Mouse (Mus musculus) embryonic facial prominence, embryonic 11.5 days (tissue): ENCODE measurements around the gene Zfp169. TPM values are rescaled to one million over a fixed set of nuclear protein-coding genes. Genes with fewer than 3 reads are reported as not detected.
A peak's percentile ranks its signal among the peaks of the same experiment; 100 is the strongest.

Source experiments
- ATAC-seq: fragments of 200-750 bp; cut with Nextera tagmentation; replicated peaks from 2 replicates; pipeline ENCODE4 v1.8.0; 2017; ENCODE audit warnings: low read depth; ENCODE audit not compliant: insufficient number of reproducible peaks, low FRiP score, low TSS enrichment
- DNase-seq: peaks from one replicate; pipeline ENCODE4 v3.0.0-alpha.2; 2015; ENCODE audit warnings: low spot score
- H3K27ac ChIP-seq: fragments of 300-500 bp; sonication (generic); replicated peaks from 2 replicates; pipeline ENCODE4 v1.5.1; 2014; ENCODE audit warnings: mild to moderate bottlenecking, low read depth, low read length, control low read depth
- H3K27me3 ChIP-seq: fragments of 300-500 bp; sonication (generic); 2 replicates; pipeline ENCODE4 v1.6.1; 2014; ENCODE audit warnings: mild to moderate bottlenecking, low read length, moderate library complexity, mixed read lengths; ENCODE audit not compliant: control insufficient read depth, insufficient read depth
- H3K36me3 ChIP-seq: fragments of 300-500 bp; sonication (generic); replicated peaks from 2 replicates; pipeline ENCODE4 v1.6.1; 2014; ENCODE audit warnings: low read depth, mild to moderate bottlenecking, low read length, moderate library complexity, mixed read lengths; ENCODE audit not compliant: control insufficient read depth, insufficient read depth
- H3K4me1 ChIP-seq: fragments of 300-500 bp; sonication (generic); 2 replicates; pipeline ENCODE4 v1.6.1; 2014; ENCODE audit warnings: low read length, mixed read lengths; ENCODE audit not compliant: control insufficient read depth, insufficient read depth
- H3K4me2 ChIP-seq: fragments of 300-500 bp; sonication (generic); 2 replicates; pipeline ENCODE4 v1.6.1; 2014; ENCODE audit warnings: low read depth, mild to moderate bottlenecking, control low read depth, low read length, moderate library complexity
- H3K4me3 ChIP-seq: fragments of 300-500 bp; sonication (generic); 2 replicates; pipeline ENCODE4 v1.5.1; 2014; ENCODE audit warnings: low read depth, low read length, control low read depth
- H3K9ac ChIP-seq: fragments of 300-500 bp; sonication (generic); replicated peaks from 2 replicates; pipeline ENCODE4 v1.6.1; 2014; ENCODE audit warnings: mild to moderate bottlenecking, control low read depth, low read length
- H3K9me3 ChIP-seq: fragments of 300-500 bp; sonication (generic); replicated peaks from 2 replicates; pipeline ENCODE4 v1.6.1; 2016; ENCODE audit warnings: mild to moderate bottlenecking, low read length, inconsistent platforms, mixed read lengths; ENCODE audit not compliant: control insufficient read depth
- WGBS: fragments of 180-500 bp; shearing (Covaris S2); extraction: QIAGEN DNeasy Blood & Tissue Kit; methylation state at CpG from one replicate; pipeline ENCODE4 v1.1.7; 2014; 5-methylcytosine and 5-hydroxymethylcytosine counted together
- polyA plus RNA-seq: library from polyadenylated mRNA; unstranded; fragments of >200 nt; fragmentation: Nextera tagmentation; extraction: Ambion mirVana; gene quantifications from 2 replicates; pipeline ENCODE4 v1.2.1, GENCODE M21; 2014

The Zfp169 gene
- polyA plus RNA-seq, 1 experiment from 2014 or later: 7.3 TPM

GRCm38 (mm10) chr13:48548296-48548695 is 35.0 kb upstream of the Zfp169 start:
- no peaks in the 10 kb centered on the region for H3K9me3 ChIP-seq
- no peak overlapping the region for H3K4me3 ChIP-seq
- WGBS: 87% methylated on average over 5 of the region's 5 CpGs
- ATAC-seq (no peak), DNase-seq (no peak)
- no peak overlapping the region for H3K4me2 ChIP-seq
- no peaks in the 10 kb centered on the region for H3K36me3 ChIP-seq
- H3K27me3 ChIP-seq: no peaks in the 10 kb centered on the region
- H3K4me1 ChIP-seq: no peaks in the 10 kb centered on the region
- H3K9ac ChIP-seq: no peak overlapping the region
- no peak overlapping the region for H3K27ac ChIP-seq

GRCm38 (mm10) chr13:48547623-48548022 is 34.4 kb upstream of the Zfp169 start:
- 95% methylated on average over 6 of the region's 6 CpGs for WGBS
- Histone ChIP-seq H3K9me3 (no peaks in the 10 kb centered on the region), H3K4me1 (no peaks in the 10 kb centered on the region), H3K27me3 (no peaks in the 10 kb centered on the region), H3K4me2 (no peak overlapping the region), H3K9ac (no peak overlapping the region), H3K36me3 (no peaks in the 10 kb centered on the region), H3K4me3 (no peak overlapping the region), H3K27ac (no peak overlapping the region)
- DNase-seq (no peak), ATAC-seq (no peak)

GRCm38 (mm10) chr13:48546330-48546917 is 33.2 kb upstream of the Zfp169 start:
- Histone ChIP-seq H3K27ac (peak overlapping the region; percentile 98), H3K36me3 (no peaks in the 10 kb centered on the region), H3K4me2 (peak overlapping the region; percentile 36), H3K9ac (peak overlapping the region; percentile 98), H3K4me1 (no peaks in the 10 kb centered on the region), H3K9me3 (no peaks in the 10 kb centered on the region), H3K27me3 (no peaks in the 10 kb centered on the region), H3K4me3 (peak overlapping the region; percentile 94)
- WGBS: under 1% methylated on average over 51 of the region's 72 CpGs
- ATAC-seq (peak; percentile 98), DNase-seq (peak; percentile 99)

GRCm38 (mm10) chr13:48545476-48546281 is 32.4 kb upstream of the Zfp169 start:
- ATAC-seq (peak; percentile 87), DNase-seq (peak; percentile 100)
- H3K4me2 ChIP-seq: peak overlapping the region; percentile 42
- H3K9me3 ChIP-seq: no peaks in the 10 kb centered on the region
- no peaks in the 10 kb centered on the region for H3K36me3 ChIP-seq
- 1% methylated on average over 40 of the region's 72 CpGs for WGBS
- no peaks in the 10 kb centered on the region for H3K27me3 ChIP-seq
- peak overlapping the region; percentile 94 for H3K4me3 ChIP-seq
- H3K9ac ChIP-seq: peak overlapping the region; percentile 98
- no peaks in the 10 kb centered on the region for H3K4me1 ChIP-seq
- H3K27ac ChIP-seq: peak overlapping the region; percentile 98

GRCm38 (mm10) chr13:48544867-48545266 is 31.6 kb upstream of the Zfp169 start:
- Histone ChIP-seq H3K9ac (no peak overlapping the region; the same call in 1 of the 2 replicates), H3K27ac (no peak overlapping the region), H3K4me2 (peak overlapping the region; percentile 42), H3K36me3 (no peaks in the 10 kb centered on the region), H3K9me3 (no peaks in the 10 kb centered on the region), H3K27me3 (no peaks in the 10 kb centered on the region), H3K4me1 (peaks cover 3% of the 10 kb centered on the region; the same call in 1 of the 2 replicates), H3K4me3 (peak overlapping the region; percentile 94)
- WGBS: 57% methylated on average over 4 of the region's 4 CpGs
- ATAC-seq: no peak
- no peak for DNase-seq

GRCm38 (mm10) chr13:48544391-48544790 is 31.1 kb upstream of the Zfp169 start:
- Histone ChIP-seq H3K27me3 (no peaks in the 10 kb centered on the region), H3K9ac (no peak overlapping the region), H3K4me1 (peaks cover 3% of the 10 kb centered on the region; the same call in 1 of the 2 replicates), H3K4me2 (no peak overlapping the region; the same call in 1 of the 2 replicates), H3K4me3 (peak overlapping the region; percentile 94; the same call in 1 of the 2 replicates), H3K36me3 (no peaks in the 10 kb centered on the region), H3K9me3 (no peaks in the 10 kb centered on the region), H3K27ac (no peak overlapping the region)
- DNase-seq (no peak), ATAC-seq (no peak)

- Histone ChIP-seq H3K9me3 (no peaks in the 10 kb centered on the region), H3K4me2 (no peak overlapping the region), H3K4me3 (no peak overlapping the region), H3K36me3 (no peaks in the 10 kb centered on the region; the same call in 1 of the 2 replicates), H3K4me1 (peaks cover 3% of the 10 kb centered on the region; the same call in 1 of the 2 replicates), H3K27me3 (no peaks in the 10 kb centered on the region), H3K9ac (no peak overlapping the region), H3K27ac (no peak overlapping the region)
- DNase-seq (no peak), ATAC-seq (no peak)
- 79% methylated on average over 1 of the region's 1 CpGs for WGBS
Observed at GRCm38 (mm10) chr13:48540488-48540887, 27.2 kb upstream of the Zfp169 start.

GRCm38 (mm10) chr13:48533441-48533840 is 20.2 kb upstream of the Zfp169 start:
- no peak overlapping the region for H3K27ac ChIP-seq
- 83% methylated on average over 5 of the region's 5 CpGs for WGBS
- H3K9me3 ChIP-seq: no peaks in the 10 kb centered on the region
- H3K4me1 ChIP-seq: no peaks in the 10 kb centered on the region
- ATAC-seq (no peak), DNase-seq (no peak)
- no peaks in the 10 kb centered on the region; the same call in none of the 2 replicates for H3K36me3 ChIP-seq
- H3K4me3 ChIP-seq: no peak overlapping the region
- H3K9ac ChIP-seq: no peak overlapping the region
- no peak overlapping the region for H3K4me2 ChIP-seq
- no peaks in the 10 kb centered on the region for H3K27me3 ChIP-seq
